Mouse (Mus musculus): ENCODE results near the gene Zhx3.

The Zhx3 gene

GRCm38 (mm10) chr2:160882436-160882835 lies 9.6 kb upstream of the Zhx3 start:
- DNase-seq (ENCODE audit: low spot score in 2 of 2) = peak in 1 of 2 experiments; percentile 51

- no peak for DNase-seq (ENCODE audit: low spot score in 2 of 2)
Observed at GRCm38 (mm10) chr2:160881462-160882101, 8.8 kb upstream of the Zhx3 start.

- peak; percentile 48 to 54 for DNase-seq (ENCODE audit: low spot score in 2 of 2)
Observed at GRCm38 (mm10) chr2:160880453-160881195, 7.8 kb upstream of the Zhx3 start, which contains the start of gene Lpin3. TSS of gene Lpin3 (plus strand) at chr2:160880670.

GRCm38 (mm10) chr2:160876115-160876514 lies 3.3 kb upstream of the Zhx3 start:
- DNase-seq (ENCODE audit: low spot score in 2 of 2) = no peak

- no peak for DNase-seq (ENCODE audit: low spot score in 2 of 2)
Observed at GRCm38 (mm10) chr2:160874231-160874877, 1.6 kb upstream of the Zhx3 start.

- peak; percentile 79 to 85 for DNase-seq (ENCODE audit: low spot score in 2 of 2)
Observed at GRCm38 (mm10) chr2:160872395-160872794, 403 bp downstream of the Zhx3 start.

GRCm38 (mm10) chr2:160871310-160871709 lies 1.5 kb downstream of the Zhx3 start:
- DNase-seq (ENCODE audit: low spot score in 2 of 2) = no peak

- no peak for DNase-seq (ENCODE audit: low spot score in 2 of 2)
Observed at GRCm38 (mm10) chr2:160869446-160869845, 3.4 kb downstream of the Zhx3 start.

- no peak for DNase-seq (ENCODE audit: low spot score in 2 of 2)
Observed at GRCm38 (mm10) chr2:160865266-160865665, 7.5 kb downstream of the Zhx3 start.

GRCm38 (mm10) chr2:160864112-160864511 lies 8.7 kb downstream of the Zhx3 start:
- no peak for DNase-seq (ENCODE audit: low spot score in 2 of 2)

- no peak for DNase-seq (ENCODE audit: low spot score in 2 of 2)
Observed at GRCm38 (mm10) chr2:160860363-160860762, 12.4 kb downstream of the Zhx3 start.

- DNase-seq (ENCODE audit: low spot score in 2 of 2) = no peak
Observed at GRCm38 (mm10) chr2:160856359-160857102, 16.3 kb downstream of the Zhx3 start.

GRCm38 (mm10) chr2:160854687-160855086 lies 18.1 kb downstream of the Zhx3 start:
- DNase-seq (ENCODE audit: low spot score in 2 of 2) = peak; percentile 73 to 86

GRCm38 (mm10) chr2:160850360-160850759 lies 22.4 kb downstream of the Zhx3 start:
- no peak for DNase-seq (ENCODE audit: low spot score in 2 of 2)

GRCm38 (mm10) chr2:160849617-160850240 lies 23.1 kb downstream of the Zhx3 start:
- DNase-seq (ENCODE audit: low spot score in 2 of 2) = no peak

- DNase-seq (ENCODE audit: low spot score in 2 of 2) = no peak
Observed at GRCm38 (mm10) chr2:160848186-160848585, 24.6 kb downstream of the Zhx3 start.

- no peak for DNase-seq (ENCODE audit: low spot score in 2 of 2)
Observed at GRCm38 (mm10) chr2:160847664-160848063, 25.1 kb downstream of the Zhx3 start.

GRCm38 (mm10) chr2:160840838-160841237 lies 32.0 kb downstream of the Zhx3 start:
- no peak for DNase-seq (ENCODE audit: low spot score in 2 of 2)

- no peak for DNase-seq (ENCODE audit: low spot score in 2 of 2)
Observed at GRCm38 (mm10) chr2:160810802-160811201, 62.0 kb downstream of the Zhx3 start.

GRCm38 (mm10) chr2:160810376-160810775 lies 62.4 kb downstream of the Zhx3 start:
- no peak for DNase-seq (ENCODE audit: low spot score in 2 of 2)

- DNase-seq (ENCODE audit: low spot score in 2 of 2) = peak; percentile 64 to 71
Observed at GRCm38 (mm10) chr2:160806091-160806521, 66.7 kb downstream of the Zhx3 start.
